Mouse (Mus musculus): ENCODE measurements around the gene Sp4. TPM values are rescaled to one million over a fixed set of nuclear protein-coding genes. Genes with fewer than 3 reads are reported as not detected.

Sp4 gene
- total and polyA plus RNA-seq, 3 experiments, result 1.3 to 7.8 (median 7.4) TPM

GRCm38 (mm10) chr12:118276385-118276784, 24.9 kb downstream of the Sp4 start:
- DNase-seq, result no peak

DNA sequence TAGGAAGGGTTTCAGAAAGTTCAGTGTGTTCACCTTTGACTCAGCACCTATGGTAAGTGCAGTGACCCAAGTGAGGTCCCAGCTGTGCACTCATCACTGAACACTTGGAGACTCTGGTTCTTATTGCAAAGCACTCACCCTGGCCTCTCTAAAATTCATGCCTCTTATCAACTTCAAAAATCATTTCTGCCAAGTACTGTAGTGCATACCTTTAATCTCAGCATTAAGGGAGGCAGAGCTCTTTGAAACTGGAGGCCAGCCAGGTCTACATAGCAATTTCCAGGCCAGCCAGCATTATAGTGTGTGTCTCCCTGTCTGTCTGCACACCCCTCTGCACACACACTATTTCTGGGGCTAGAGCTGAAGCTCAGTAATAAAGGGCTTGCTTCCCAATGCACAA, 36.3 kb downstream of the Sp4 start:
- no peak for DNase-seq

- no peak for DNase-seq
Observed at GRCm38 (mm10) chr12:118263878-118264277, 37.4 kb downstream of the Sp4 start.

GRCm38 (mm10) chr12:118255292-118255782, 45.9 kb downstream of the Sp4 start:
- DNase-seq, result no peak

GRCm38 (mm10) chr12:118221182-118221581, 80.1 kb downstream of the Sp4 start:
- no peak for DNase-seq

GRCm38 (mm10) chr12:118220062-118220461, 81.2 kb downstream of the Sp4 start:
- DNase-seq, result no peak

- no peak for DNase-seq
Observed at GRCm38 (mm10) chr12:118212163-118212562, 89.1 kb downstream of the Sp4 start.

DNA sequence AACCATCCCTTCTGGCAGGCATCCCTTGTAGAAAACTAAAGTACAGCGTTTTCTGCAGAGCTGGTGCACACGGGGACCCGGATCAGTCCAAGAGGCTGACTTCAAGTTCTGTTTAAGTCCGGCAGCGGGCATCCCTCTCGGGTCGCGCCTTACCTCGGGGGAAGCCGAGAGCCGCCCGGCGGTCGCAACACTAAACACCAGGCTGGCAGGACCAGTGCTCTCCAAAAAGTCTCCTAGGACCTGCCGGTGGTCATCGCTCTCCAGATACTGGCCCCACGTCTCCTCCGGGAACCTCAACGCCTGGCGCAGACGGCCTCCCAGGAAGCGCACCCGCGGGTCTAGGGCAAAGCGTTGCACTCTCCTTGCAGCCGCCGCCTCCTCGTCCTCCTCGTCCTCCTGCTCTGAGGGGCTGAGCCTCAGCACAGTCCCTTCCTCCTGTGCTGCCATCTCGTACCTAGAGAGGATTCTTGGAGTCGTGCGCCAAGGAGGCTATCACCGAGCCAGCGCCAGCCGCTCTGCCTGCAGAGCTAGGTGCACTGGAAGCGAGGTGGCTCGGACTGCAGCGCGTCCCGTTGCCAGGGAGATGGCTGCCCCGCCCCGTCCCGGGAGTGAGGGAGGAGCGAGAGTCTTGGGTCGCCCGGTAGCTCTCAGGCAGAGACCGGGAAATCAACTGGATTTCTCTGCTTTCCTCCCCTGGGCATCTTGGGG, 102.7 kb downstream of the Sp4 start, which contains the start of gene Dnah11:
Gene Dnah11, minus strand, starts transcription at position 658 of the 708 bp plus-strand sequence.
- peak; percentile 86 for DNase-seq

DNA sequence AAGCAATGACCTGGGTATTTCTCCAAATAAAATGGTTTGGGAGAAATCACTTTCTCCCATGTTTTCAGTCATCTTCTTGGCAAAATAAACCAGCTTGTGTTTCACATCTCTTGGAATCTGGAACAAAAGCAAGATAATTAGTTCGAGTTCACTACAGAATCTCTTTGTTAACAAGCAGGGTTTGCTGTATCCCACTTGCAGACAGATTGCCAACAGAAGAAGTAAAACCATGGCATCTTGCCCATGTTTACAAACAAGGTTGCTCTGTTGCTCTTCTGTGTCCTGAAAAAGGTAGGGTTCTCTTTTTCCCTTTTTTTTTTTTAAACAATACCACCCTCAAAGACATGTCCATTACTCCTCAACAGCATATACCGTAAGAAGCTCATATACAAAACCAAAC, 104.7 kb downstream of the Sp4 start:
- DNase-seq, result no peak

DNA sequence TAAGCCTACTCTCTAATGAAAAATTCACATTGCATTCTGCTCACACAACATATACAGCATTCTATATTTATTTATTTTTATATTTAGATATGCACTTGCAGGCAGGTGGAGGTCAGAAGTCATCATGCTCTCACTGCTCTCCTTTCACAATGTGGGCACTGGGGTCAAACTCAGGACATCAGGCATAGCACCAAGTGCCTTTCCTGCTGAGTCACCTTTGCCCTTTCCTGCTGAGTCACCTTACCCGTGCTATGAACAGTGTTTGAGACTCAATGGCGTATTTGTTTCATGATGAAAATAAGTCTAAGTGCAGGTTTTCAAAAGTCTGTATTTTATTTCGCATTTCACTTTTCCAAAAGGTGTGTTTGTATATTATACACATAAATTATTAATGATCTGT, 111.7 kb downstream of the Sp4 start:
- DNase-seq, result no peak

DNA sequence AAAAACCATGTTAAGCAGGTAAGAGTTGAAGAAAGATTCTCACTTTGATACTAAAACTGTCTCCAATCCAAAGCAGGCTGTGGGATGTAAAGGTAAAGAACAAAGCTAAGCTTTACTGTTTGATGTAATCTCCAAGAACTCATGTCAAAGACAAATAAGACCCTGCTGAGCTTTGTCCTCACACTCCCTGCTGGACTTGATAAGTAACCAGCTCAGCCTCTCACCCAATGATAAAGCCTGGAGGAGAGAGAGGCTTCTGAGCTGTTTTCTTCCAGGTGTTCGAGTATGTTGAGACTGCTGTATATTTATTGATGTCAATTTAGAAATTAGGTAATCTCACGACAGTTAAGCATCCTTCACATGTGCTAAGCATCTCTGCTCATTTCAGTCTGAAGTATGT, 113.6 kb downstream of the Sp4 start:
- no peak for DNase-seq

DNA sequence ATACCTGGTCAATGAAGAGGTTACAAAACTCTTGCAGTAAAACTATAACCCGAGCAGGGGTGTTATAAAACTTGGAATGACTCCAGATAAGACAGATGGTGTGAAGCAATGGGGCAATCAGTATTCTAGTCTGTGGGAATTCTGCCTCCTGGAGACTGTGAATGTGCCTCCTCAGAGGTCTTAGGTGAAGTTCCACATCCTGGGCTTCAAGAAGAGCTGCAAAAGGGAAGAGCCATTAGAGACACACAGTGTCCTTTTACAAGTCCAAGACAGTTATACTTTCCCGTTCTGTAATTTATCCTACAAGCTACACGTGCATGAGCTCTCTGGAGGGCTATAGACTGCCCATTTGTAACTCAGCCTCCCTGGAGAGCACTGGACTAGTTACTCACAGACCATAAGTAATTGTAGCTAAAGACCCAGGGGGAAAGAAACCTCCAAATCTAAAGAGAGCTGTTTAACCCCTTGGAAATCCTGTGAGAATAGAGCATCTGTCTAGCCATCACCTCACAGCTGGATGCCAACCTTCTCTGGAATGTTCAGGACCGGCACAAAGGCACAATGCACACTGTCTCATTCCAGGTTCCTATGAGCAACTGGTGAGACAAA, 114.3 kb downstream of the Sp4 start:
- DNase-seq, result no peak

- DNase-seq, result no peak
Observed at GRCm38 (mm10) chr12:118186120-118186880, 114.9 kb downstream of the Sp4 start.

Other genes starting within 250 kb of the Sp4 start
- under 1 TPM; 0.03 to 0.14 TPM for gene Dnah11, start 102.4 kb downstream of the Sp4 start, total RNA-seq (2021)
- not detected in 2 replicates for gene Dnah11, start 102.4 kb downstream of the Sp4 start, polyA plus RNA-seq (2012; rRNA removed)